Mouse (Mus musculus) limb, embryonic 13.5 days (tissue): Measurements from ENCODE around the gene Actl11. TPM values are rescaled to one million over a fixed set of nuclear protein-coding genes. Genes with fewer than 3 reads are reported as not detected.

ENCODE experiments used
- ATAC-seq: fragments of 200-750 bp; cut with Nextera tagmentation; 2 replicates; pipeline ENCODE4 v1.8.0; 2017; ENCODE audit warnings: low read depth, moderate number of reproducible peaks, moderate TSS enrichment; ENCODE audit not compliant: low FRiP score
- H3K27ac ChIP-seq: fragments of 300-500 bp; sonication (generic); 2 replicates; pipeline ENCODE4 v1.5.1; 2015; ENCODE audit warnings: inconsistent platforms, mild to moderate bottlenecking, moderate library complexity
- H3K27me3 ChIP-seq: fragments of 300-500 bp; sonication (generic); 2 replicates; pipeline ENCODE4 v1.6.1; 2015; ENCODE audit warnings: mild to moderate bottlenecking, inconsistent platforms
- H3K36me3 ChIP-seq: fragments of 300-500 bp; sonication (generic); 2 replicates; pipeline ENCODE4 v1.6.1; 2015; ENCODE audit warnings: inconsistent platforms, mild to moderate bottlenecking, moderate library complexity
- H3K4me1 ChIP-seq: fragments of 300-500 bp; sonication (generic); 2 replicates; pipeline ENCODE4 v1.6.1; 2015; ENCODE audit warnings: inconsistent platforms
- H3K4me2 ChIP-seq: fragments of 300-500 bp; sonication (generic); replicated peaks from 2 replicates; pipeline ENCODE4 v1.6.1; 2015; ENCODE audit warnings: inconsistent platforms, mild to moderate bottlenecking, moderate library complexity
- H3K4me3 ChIP-seq: fragments of 300-500 bp; sonication (generic); 2 replicates; pipeline ENCODE4 v1.5.1; 2015; ENCODE audit warnings: moderate library complexity, mild to moderate bottlenecking, inconsistent platforms
- H3K9ac ChIP-seq: fragments of 300-500 bp; sonication (generic); 2 replicates; pipeline ENCODE4 v1.6.1; 2015; ENCODE audit warnings: mild to moderate bottlenecking, inconsistent platforms
- H3K9me3 ChIP-seq: fragments of 300-500 bp; sonication (generic); 2 replicates; pipeline ENCODE4 v1.6.1; 2016; ENCODE audit warnings: inconsistent platforms
- WGBS: fragments of 180-500 bp; shearing (Covaris S2); methylation state at CpG from one replicate; pipeline ENCODE4 v1.1.7; 2015; 5-methylcytosine and 5-hydroxymethylcytosine counted together
- polyA plus RNA-seq: library from polyadenylated mRNA; unstranded; fragments of >200 nt; fragmentation: Nextera tagmentation; extraction: Ambion mirVana; gene quantifications from 2 replicates; pipeline ENCODE4 v1.2.1, GENCODE M21; 2015

Actl11 gene
- polyA plus RNA-seq, 1 experiment from 2014 or later: not detected

DNA sequence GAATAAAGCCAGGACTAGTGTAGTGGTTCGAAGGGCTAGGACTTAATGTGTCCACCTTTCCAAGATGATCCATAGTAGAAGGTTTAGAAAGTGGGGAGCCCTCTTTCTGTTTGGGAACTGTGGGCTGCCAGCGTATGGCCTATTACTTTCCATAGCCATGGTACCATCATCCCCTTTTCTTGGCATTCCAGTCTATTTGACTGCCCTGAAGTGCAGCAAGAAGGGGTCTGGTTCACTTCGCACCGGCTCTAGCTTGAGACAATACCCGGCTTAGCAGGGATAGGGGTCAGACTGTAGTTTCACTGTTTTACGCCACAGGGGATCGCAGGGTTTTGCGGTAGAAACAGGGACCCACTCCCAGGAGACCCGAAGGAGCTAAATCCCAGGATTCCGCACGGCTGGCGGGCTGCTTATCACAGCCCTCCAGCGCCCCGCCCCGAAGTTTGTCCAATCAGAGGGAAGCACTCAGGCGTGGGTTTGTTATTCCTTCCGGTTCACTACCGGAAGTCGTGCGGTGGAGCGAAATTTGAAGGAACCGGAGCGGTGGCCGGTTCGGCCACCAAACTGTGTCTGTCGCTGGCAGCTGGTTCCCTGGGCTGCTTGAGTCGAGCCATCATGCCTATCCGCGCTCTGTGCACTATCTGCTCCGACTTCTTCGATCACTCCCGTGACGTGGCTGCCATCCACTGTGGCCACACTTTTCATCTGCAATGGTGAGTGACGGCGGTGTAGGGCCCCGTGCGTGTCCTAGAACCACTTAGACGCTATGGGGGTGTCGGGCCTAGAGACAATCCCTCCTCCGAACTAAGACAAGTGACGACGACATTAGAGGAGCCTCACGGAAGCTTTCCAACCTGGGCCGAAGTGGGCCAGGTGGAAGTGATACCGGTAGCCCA, 22.4 kb downstream of the Actl11 start:
- 17% methylated on average over 45 of the region's 45 CpGs for WGBS
- peak overlapping the region; percentile 39; the same call in 1 of the 2 replicates for H3K27ac ChIP-seq

GRCm38 (mm10) chr9:107955613-107956289, 27.5 kb downstream of the Actl11 start:
- no peak for ATAC-seq
- H3K27ac ChIP-seq: no peak overlapping the region
- no peak overlapping the region for H3K9ac ChIP-seq
- no peak overlapping the region for H3K4me2 ChIP-seq
- 76% methylated on average over 6 of the region's 6 CpGs for WGBS
- no peak overlapping the region for H3K4me3 ChIP-seq
- peaks cover 10% of the 10 kb centered on the region for H3K4me1 ChIP-seq
- no peaks in the 10 kb centered on the region for H3K9me3 ChIP-seq
- peaks cover 41% of the 10 kb centered on the region for H3K36me3 ChIP-seq
- no peaks in the 10 kb centered on the region for H3K27me3 ChIP-seq

More for the DNA sequence above, 22.4 kb downstream of the Actl11 start:
- Histone ChIP-seq H3K4me3 (peak overlapping the region; percentile 73), H3K9ac (peak overlapping the region; percentile 71), H3K36me3 (peaks cover 8% of the 10 kb centered on the region; the same call in 1 of the 2 replicates), H3K9me3 (no peaks in the 10 kb centered on the region), H3K27me3 (no peaks in the 10 kb centered on the region), H3K4me1 (peaks cover 15% of the 10 kb centered on the region), H3K4me2 (peak overlapping the region; percentile 84)
- ATAC-seq: peak; percentile 90

- H3K4me3 ChIP-seq: no peak overlapping the region
- no peaks in the 10 kb centered on the region for H3K9me3 ChIP-seq
- 0 out of 2 replicates have a peak, but pooled peaks cover under 1% of the 10 kb centered on the region for H3K4me1 ChIP-seq
- WGBS: 57% methylated on average over 6 of the region's 6 CpGs
- no peak overlapping the region for H3K4me2 ChIP-seq
- H3K36me3 ChIP-seq: peaks cover 54% of the 10 kb centered on the region
- no peak overlapping the region for H3K27ac ChIP-seq
- H3K27me3 ChIP-seq: no peaks in the 10 kb centered on the region
- no peak for ATAC-seq
- no peak overlapping the region for H3K9ac ChIP-seq
Measured at GRCm38 (mm10) chr9:107957141-107957540, 28.9 kb downstream of the Actl11 start.

- peaks cover 67% of the 10 kb centered on the region for H3K36me3 ChIP-seq
- 18% methylated on average over 6 of the region's 6 CpGs for WGBS
Measured at GRCm38 (mm10) chr9:107959896-107960295, 31.6 kb downstream of the Actl11 start.

DNA sequence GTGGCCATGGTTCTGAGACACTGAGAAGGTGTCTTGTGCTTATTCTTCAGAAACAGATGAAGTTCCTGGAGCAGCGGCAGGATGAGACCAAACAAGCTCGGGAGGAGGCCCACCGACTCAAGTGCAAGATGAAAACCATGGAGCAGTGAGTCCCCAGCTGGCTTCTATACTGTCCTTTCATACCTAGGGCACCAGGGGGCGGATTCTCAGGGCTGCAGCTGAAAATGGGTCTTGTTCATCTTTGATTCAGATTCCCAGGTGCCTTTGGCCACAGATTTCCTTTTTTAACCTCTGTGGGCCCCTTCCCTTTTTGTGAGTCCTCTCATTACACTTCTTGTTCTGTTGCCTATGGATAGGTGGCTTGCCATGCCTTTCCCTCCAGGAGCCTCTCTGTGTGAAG, 32.7 kb downstream of the Actl11 start:
- Histone ChIP-seq H3K27me3 (no peaks in the 10 kb centered on the region), H3K36me3 (peaks cover 71% of the 10 kb centered on the region), H3K27ac (no peak overlapping the region), H3K9me3 (no peaks in the 10 kb centered on the region), H3K4me3 (no peak overlapping the region), H3K4me2 (no peak overlapping the region), H3K4me1 (no peaks in the 10 kb centered on the region), H3K9ac (no peak overlapping the region)
- 81% methylated on average over 4 of the region's 4 CpGs for WGBS
- ATAC-seq: no peak

More at GRCm38 (mm10) chr9:107959896-107960295, 31.6 kb downstream of the Actl11 start:
- Histone ChIP-seq H3K9me3 (no peaks in the 10 kb centered on the region), H3K4me1 (no peaks in the 10 kb centered on the region), H3K9ac (0 out of 2 replicates have a peak overlapping the region, but pooled peaks have one; percentile 6), H3K4me3 (no peak overlapping the region), H3K4me2 (no peak overlapping the region), H3K27ac (no peak overlapping the region), H3K27me3 (no peaks in the 10 kb centered on the region)
- no peak for ATAC-seq

DNA sequence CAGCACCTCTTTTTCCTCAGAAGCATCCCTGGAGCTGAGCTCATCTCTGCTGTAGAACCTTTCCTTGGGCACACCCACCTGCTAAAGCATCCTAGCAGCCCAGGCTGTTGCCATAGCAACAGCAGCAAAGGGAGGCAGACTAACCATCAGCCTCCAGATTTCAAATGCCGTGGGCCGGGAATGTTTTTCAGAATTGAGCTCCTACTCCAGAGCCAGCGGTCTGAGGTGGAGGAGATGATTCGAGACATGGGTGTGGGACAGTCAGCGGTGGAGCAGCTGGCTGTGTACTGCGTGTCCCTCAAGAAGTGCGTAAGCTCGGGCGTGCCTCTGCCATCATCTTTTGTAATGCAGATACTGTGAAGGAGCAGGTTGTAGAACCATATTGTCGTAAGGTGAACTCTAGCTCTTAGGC, 33.1 kb downstream of the Actl11 start:
- Histone ChIP-seq H3K27me3 (no peaks in the 10 kb centered on the region), H3K27ac (no peak overlapping the region), H3K4me3 (no peak overlapping the region), H3K36me3 (peaks cover 71% of the 10 kb centered on the region), H3K4me2 (no peak overlapping the region), H3K4me1 (no peaks in the 10 kb centered on the region), H3K9me3 (no peaks in the 10 kb centered on the region), H3K9ac (no peak overlapping the region)
- 89% methylated on average over 10 of the region's 10 CpGs for WGBS
- ATAC-seq: no peak

DNA sequence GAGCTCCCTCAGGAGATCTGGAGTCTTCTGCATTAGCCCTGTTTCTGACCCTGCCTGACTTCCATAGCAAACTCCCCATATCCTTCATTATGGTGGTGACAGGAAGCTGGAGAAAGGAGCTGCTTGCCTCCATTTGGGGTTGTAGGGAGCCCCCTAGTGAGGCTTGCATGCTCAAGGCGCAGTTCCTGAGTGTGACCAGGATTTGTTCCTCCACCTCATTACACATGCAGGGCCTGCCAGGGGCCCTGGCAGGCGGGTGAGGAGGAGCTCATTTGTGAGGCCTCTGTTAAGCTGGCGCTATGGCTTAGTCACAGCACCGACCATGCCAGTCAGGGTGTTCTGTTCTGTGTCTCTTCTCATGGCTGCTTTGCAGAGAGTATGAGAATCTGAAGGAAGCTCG, 33.6 kb downstream of the Actl11 start:
- H3K4me2 ChIP-seq: no peak overlapping the region
- WGBS: 64% methylated on average over 5 of the region's 5 CpGs
- H3K4me1 ChIP-seq: no peaks in the 10 kb centered on the region
- H3K9me3 ChIP-seq: no peaks in the 10 kb centered on the region
- H3K27me3 ChIP-seq: no peaks in the 10 kb centered on the region
- H3K36me3 ChIP-seq: peaks cover 71% of the 10 kb centered on the region
- no peak overlapping the region for H3K9ac ChIP-seq
- no peak overlapping the region for H3K27ac ChIP-seq
- H3K4me3 ChIP-seq: no peak overlapping the region
- ATAC-seq: no peak

DNA sequence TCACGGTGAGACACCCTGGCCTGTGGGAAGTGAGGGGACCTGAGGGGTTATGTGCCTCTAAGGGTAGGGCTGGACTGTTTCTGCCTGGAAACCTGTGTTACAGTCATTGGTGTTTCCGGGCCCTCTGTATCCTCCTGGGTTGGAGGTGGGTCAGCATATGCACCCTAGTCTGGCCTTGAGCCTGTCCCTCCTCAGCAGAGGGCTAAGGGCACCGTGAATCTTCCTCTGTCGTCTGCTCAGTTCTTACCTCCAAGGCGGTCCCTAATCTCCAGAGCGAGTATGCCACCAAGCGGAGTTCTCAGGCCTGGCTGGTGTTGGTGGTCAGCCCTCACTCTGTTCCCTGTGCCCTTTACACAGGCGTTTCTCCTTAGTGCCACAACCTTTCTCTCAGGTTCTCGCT, 34.6 kb downstream of the Actl11 start:
- Histone ChIP-seq H3K36me3 (peaks cover 67% of the 10 kb centered on the region), H3K9ac (no peak overlapping the region), H3K4me2 (no peak overlapping the region), H3K9me3 (no peaks in the 10 kb centered on the region), H3K27me3 (no peaks in the 10 kb centered on the region), H3K27ac (no peak overlapping the region), H3K4me1 (no peaks in the 10 kb centered on the region), H3K4me3 (no peak overlapping the region)
- ATAC-seq: no peak
- WGBS: 89% methylated on average over 9 of the region's 9 CpGs

GRCm38 (mm10) chr9:107963700-107964099, 35.4 kb downstream of the Actl11 start:
- Histone ChIP-seq H3K9me3 (no peaks in the 10 kb centered on the region), H3K9ac (no peak overlapping the region), H3K4me3 (no peak overlapping the region), H3K4me2 (no peak overlapping the region), H3K27me3 (no peaks in the 10 kb centered on the region), H3K36me3 (peaks cover 64% of the 10 kb centered on the region), H3K27ac (no peak overlapping the region), H3K4me1 (no peaks in the 10 kb centered on the region)
- ATAC-seq: peak; percentile 80
- 17% methylated on average over 5 of the region's 5 CpGs for WGBS

GRCm38 (mm10) chr9:107964681-107965080, 36.4 kb downstream of the Actl11 start:
- no peak for ATAC-seq
- Histone ChIP-seq H3K27ac (no peak overlapping the region), H3K4me2 (no peak overlapping the region), H3K36me3 (peaks cover 66% of the 10 kb centered on the region), H3K9ac (no peak overlapping the region), H3K27me3 (no peaks in the 10 kb centered on the region), H3K9me3 (no peaks in the 10 kb centered on the region), H3K4me3 (no peak overlapping the region), H3K4me1 (no peaks in the 10 kb centered on the region)
- 93% methylated on average over 9 of the region's 9 CpGs for WGBS

- no peak for ATAC-seq
- no peak overlapping the region for H3K27ac ChIP-seq
- WGBS: 86% methylated on average over 10 of the region's 10 CpGs
Measured at GRCm38 (mm10) chr9:107966676-107967075, 38.4 kb downstream of the Actl11 start.

DNA sequence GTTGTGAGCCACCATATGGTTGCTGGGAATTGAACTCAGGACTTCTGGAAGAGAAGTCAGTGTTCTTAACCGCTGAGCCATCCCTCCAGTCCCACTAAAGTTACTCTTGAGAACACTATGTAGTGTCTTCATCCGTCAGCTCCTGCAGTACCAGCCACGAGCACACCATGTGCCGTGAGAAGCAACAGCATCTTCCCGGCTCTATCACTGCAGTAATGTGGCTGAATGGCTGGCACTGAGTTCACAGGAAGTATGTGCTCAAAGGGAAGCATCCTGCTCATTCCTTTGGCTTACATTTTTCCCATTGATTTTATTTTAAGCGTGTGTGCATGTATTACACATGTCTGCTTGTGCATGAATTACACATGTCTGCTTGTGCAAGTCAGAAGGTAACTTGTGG, 39.2 kb downstream of the Actl11 start:
- H3K27ac ChIP-seq: no peak overlapping the region
- H3K4me2 ChIP-seq: no peak overlapping the region
- H3K4me3 ChIP-seq: no peak overlapping the region
- H3K9ac ChIP-seq: no peak overlapping the region
- H3K36me3 ChIP-seq: peaks cover 64% of the 10 kb centered on the region
- no peaks in the 10 kb centered on the region for H3K27me3 ChIP-seq
- H3K4me1 ChIP-seq: no peaks in the 10 kb centered on the region
- 86% methylated on average over 6 of the region's 6 CpGs for WGBS
- ATAC-seq: no peak
- H3K9me3 ChIP-seq: no peaks in the 10 kb centered on the region

More at GRCm38 (mm10) chr9:107966676-107967075, 38.4 kb downstream of the Actl11 start:
- Histone ChIP-seq H3K9ac (no peak overlapping the region), H3K9me3 (no peaks in the 10 kb centered on the region), H3K4me2 (no peak overlapping the region), H3K27me3 (no peaks in the 10 kb centered on the region), H3K4me3 (no peak overlapping the region), H3K4me1 (no peaks in the 10 kb centered on the region), H3K36me3 (peaks cover 65% of the 10 kb centered on the region)
